Mouse (Mus musculus): Measurements from ENCODE around the gene Gm6793.

Gm6793 gene

GRCm38 (mm10) chr8:111989911-111990310, 24.9 kb downstream of the Gm6793 start:
- in situ Hi-C loops (cut with MboI, MseI): no loop called here

- in situ Hi-C loops (cut with MboI, MseI): loop anchor here in 1 of 2 experiments (5.0 kb wide), 1 partner anchor 37 kb away; no protein-coding TSS in a partner anchor
These were observed 30.3 kb downstream of the Gm6793 start for GRCm38 (mm10) chr8:111984511-111984910.

- in situ Hi-C loops (cut with MboI, MseI): loop anchor here in 1 of 2 experiments (5.0 kb wide), 1 partner anchor 35 kb away; no protein-coding TSS in a partner anchor
These were observed 32.7 kb downstream of the Gm6793 start for GRCm38 (mm10) chr8:111982116-111982515.

GRCm38 (mm10) chr8:111978147-111978546, 36.7 kb downstream of the Gm6793 start:
- in situ Hi-C loops (cut with MboI, MseI): no loop called here

DNA sequence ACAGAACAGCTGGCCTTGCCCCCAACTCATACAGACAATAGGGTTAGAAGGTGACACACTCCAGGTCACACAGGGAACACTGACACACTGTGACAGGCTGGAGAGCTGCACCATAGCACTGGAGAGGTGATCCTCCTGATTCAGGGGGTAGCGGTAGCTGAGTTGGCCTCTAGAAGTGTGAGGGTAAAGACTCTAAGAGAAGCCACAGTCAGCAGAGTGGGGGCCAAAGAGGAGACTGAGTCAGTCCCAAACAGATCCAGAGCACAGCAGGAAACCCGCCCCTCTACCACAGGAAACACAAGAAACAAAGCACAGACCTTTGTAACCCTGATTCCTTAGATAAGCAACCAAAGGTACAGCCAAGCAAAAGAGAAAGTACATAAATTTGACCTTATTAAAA, 38.5 kb downstream of the Gm6793 start:
- in situ Hi-C loops (cut with MboI, MseI): no loop called here

DNA sequence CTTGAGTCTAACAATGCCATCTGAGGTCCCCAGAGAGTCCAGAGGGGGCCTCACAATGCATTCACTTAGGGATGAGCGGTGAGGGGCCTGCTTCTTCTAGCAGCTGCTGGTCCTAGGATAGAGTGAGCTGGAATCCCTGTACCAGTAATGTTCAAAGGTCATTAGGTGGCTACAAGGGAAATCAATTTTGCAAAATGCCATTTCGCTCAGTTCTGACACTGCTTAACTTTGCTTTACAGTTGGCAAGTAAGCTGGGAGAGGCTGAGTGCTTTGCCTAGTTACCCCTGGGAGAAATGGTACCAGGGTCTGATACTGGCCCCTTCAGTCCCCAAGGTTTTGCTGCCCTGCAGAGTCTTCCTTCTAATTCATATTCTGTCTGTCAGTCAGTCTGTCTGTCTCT, 39.1 kb downstream of the Gm6793 start:
- in situ Hi-C loops (cut with MboI, MseI): no loop called here

GRCm38 (mm10) chr8:111974138-111974537, 40.7 kb downstream of the Gm6793 start:
- in situ Hi-C loops (cut with MboI, MseI): no loop called here

DNA sequence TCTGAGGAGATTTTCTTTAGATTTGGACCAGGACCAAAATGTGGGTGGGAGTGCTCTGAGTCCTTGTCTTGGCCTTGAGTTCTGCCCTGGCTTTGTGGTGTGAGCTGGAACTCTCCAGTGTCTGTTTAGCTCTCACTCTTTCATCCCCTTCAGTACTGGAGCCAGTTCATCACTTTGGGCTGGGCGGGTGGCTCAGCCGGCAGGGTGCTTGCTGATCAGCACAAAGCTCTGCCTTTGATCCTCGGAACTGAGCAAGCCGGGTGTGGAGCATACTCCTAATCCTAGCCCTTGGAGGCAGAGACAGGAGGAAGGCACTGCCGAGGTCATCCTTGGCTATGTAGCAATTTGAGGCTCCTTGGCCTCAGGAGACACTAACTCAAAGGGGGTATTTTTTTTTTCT, 45.8 kb downstream of the Gm6793 start:
- in situ Hi-C loops (cut with MboI, MseI): loop anchor here (10.0 kb wide), 2 partner anchors 1194 to 1454 kb away; no protein-coding TSS in a partner anchor

GRCm38 (mm10) chr8:111968541-111968940, 46.3 kb downstream of the Gm6793 start:
- in situ Hi-C loops (cut with MboI, MseI): loop anchor here (10.0 kb wide), 2 partner anchors 1194 to 1454 kb away; no protein-coding TSS in a partner anchor

- in situ Hi-C loops (cut with MboI, MseI): loop anchor here (10.0 kb wide), 2 partner anchors 1193 to 1453 kb away; no protein-coding TSS in a partner anchor
These were observed 47.5 kb downstream of the Gm6793 start for GRCm38 (mm10) chr8:111967246-111967870.

DNA sequence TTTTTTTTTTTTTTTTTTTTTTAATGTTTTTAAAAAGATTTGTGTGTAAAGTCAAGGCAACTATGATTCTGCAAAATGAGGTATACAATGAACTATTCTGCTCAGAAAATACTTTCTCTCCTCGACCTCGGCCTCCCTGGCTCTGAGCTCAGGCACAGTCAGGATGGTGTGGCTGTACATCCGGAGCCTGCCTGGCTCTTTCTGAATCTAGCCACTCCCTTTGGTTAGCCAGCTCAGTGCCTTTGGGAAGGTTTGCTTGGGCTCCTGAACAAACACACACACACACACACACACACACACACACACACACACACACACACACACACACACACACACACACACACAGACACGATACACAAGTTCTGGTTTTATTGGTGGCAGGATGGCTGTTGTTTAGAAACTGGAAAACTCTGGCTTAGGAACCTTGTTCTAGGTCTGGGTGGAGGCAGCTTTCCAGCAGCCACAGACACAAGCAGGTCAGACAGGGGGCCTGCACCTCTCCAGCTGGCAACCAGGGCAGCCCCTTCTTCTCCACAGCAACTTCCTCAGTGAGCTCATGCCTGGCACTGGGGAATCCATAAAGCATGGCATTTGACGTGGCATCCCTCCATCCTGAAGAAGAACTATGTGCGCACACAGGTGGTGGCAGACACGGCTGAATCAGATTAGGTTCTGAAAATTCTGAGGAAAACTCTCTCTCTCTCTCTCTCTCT, 49.8 kb downstream of the Gm6793 start:
- in situ Hi-C loops (cut with MboI, MseI): loop anchor here (10.0 kb wide), 2 partner anchors 1190 to 1450 kb away; no protein-coding TSS in a partner anchor

DNA sequence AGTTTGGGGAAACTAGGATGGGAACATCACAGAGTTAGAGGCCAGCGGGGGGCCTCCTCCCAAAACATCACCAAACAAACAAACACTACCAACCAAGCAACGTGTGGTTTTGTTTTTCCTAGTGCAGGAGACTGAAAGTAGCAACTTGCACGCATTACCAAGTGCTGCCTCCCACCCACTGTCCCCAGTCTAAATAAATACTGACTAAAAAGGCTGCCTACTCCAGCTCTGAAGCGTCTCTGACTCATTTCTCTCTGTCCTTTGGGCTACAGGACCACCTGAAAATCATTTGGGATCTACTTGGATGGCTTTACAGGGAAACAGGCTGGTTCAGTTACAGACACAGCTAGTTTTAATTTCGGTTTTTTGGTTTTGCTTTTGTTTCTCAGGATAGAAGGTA, 50.5 kb downstream of the Gm6793 start:
- in situ Hi-C loops (cut with MboI, MseI): loop anchor here (10.0 kb wide), 2 partner anchors 1190 to 1450 kb away; no protein-coding TSS in a partner anchor

DNA sequence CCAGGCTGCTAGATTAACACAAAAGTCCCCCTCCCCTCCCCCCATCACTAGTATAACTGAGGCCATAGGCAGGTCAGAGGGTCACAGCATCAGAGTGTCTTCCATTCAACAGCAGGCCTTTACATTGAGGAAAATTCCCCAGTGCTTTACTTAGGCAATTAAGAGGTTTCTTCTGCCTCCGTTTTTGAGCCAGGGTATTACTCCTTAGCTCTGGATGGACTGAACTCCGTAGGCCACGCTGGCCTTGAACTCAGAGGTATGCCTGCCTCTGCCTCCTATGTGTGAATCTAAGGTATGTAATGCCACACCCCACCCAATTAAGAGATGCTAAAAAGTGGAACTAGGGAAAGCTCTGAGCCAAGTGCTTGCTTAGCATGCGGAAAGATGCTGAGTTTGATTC, 51.3 kb downstream of the Gm6793 start:
- in situ Hi-C loops (cut with MboI, MseI): loop anchor here (10.0 kb wide), 2 partner anchors 1189 to 1449 kb away; no protein-coding TSS in a partner anchor

Data from T-helper 17 cell (primary cell).